Mouse (Mus musculus) kidney, postnatal 25 days (tissue): ENCODE data around the gene Gpn3.

ENCODE experiments used
- DNase-seq, 2 experiments: peaks; one replicate each; pipeline ENCODE4 v3.0.0; 2021; ENCODE audit warnings: mixed read lengths in 2 of 2

Gene Gpn3

DNA sequence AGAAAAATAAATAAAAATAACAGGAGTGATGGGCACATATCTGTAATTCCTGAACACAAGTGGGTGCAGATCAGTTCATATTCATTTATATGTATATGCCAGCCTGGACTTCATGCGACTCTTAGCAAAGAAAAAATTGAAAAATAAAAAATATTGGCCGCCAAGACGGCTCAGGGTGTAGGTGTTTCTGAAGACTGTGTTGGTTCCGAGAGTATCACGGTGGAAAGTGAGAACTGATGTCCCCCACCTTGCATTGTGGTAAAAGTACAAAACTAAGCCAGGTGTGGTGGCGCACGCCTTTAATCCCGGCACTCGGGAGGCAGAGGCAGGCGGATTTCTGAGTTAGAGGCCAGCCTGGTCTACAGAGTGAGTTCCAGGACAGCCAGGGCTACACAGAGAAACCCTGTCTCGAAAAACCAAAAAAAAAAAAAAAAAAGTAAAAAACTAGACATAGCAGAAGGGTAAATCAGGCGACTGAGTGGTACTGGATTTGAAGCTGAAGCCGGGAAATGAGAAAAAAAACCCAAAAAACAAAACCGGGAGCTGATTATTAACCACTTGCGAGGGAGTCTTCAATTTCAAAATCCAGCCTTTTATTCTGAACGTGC is 19.6 kb downstream of the Gpn3 start:
- DNase-seq = no peak

- DNase-seq = peak; percentile 93
These were observed 20.1 kb downstream of the Gpn3 start, which contains the start of gene Arpc3 for GRCm38 (mm10) chr5:122391786-122392180. TSS of gene Arpc3 (plus strand) at chr5:122391878.

- peak; percentile 19 to 62 for DNase-seq
These were observed 20.7 kb downstream of the Gpn3 start for GRCm38 (mm10) chr5:122392227-122393004.

GRCm38 (mm10) chr5:122393887-122394286 is 22.2 kb downstream of the Gpn3 start:
- peak; percentile 83 to 90 for DNase-seq

DNA sequence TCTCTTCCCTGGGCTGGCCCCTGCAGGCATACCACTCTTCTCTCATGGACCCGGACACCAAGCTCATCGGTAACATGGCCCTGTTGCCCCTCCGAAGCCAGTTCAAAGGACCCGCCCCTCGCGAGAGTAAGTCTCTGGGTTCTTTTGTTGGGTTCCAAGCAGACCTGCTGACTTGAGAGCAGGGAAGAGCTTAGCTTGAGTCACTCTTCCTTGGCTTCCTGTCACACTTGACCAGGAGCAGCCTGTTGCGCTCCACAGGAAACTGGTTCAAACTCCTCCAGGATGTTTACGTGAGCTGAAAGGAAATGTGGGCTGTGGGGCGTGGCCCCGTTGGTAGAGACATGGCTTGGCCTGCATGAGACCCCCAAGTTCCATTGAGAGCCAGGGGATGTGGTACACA is 25.1 kb downstream of the Gpn3 start:
- DNase-seq = peak; percentile 74 to 85

DNA sequence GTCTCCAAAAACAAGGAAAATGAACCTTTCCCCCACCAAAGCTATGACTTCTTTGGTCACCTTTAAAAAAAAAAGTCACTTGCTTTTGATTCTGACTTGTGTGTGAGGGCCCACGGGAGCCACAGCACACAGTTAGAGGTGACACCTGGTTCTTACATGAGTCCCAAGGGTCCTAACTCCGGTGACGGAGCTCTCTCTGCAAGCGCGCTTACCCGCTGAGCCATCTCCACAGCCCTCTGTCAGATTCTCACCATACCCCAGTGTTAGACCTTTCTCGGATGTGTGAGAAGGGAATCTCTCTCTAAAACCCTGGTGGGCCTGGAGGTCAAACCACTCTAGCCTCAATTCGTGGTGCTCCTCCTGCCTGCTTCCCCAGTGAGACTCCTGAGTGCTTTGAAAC is 25.8 kb downstream of the Gpn3 start:
- no peak for DNase-seq

- no peak for DNase-seq
These were observed 28.2 kb downstream of the Gpn3 start for GRCm38 (mm10) chr5:122399871-122400270.

GRCm38 (mm10) chr5:122400628-122401302 is 29.1 kb downstream of the Gpn3 start:
- DNase-seq = peak; percentile 68 to 87

DNA sequence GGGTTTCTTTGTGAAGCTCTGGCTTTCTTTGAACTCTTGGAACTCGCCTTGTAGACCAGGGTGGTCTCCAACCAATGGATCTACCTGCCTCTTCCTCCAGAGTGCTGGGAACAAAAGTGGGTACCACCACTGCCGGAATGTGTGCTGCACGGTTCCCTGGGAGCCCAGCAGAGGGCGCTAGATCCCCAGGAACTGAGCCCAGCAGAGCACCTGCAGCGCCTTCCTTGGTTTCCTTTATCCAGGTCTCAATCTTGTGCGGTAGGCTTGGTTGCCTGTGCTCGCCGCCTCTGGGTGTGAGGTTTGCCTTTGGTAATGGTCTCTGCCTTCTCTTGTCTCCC is 29.6 kb downstream of the Gpn3 start:
- peak; percentile 68 to 79 for DNase-seq

- DNase-seq = no peak
These were observed 30.5 kb downstream of the Gpn3 start for GRCm38 (mm10) chr5:122402160-122402559.

GRCm38 (mm10) chr5:122402772-122403171 is 31.1 kb downstream of the Gpn3 start:
- DNase-seq = no peak

GRCm38 (mm10) chr5:122403362-122403761 is 31.7 kb downstream of the Gpn3 start:
- no peak for DNase-seq

DNA sequence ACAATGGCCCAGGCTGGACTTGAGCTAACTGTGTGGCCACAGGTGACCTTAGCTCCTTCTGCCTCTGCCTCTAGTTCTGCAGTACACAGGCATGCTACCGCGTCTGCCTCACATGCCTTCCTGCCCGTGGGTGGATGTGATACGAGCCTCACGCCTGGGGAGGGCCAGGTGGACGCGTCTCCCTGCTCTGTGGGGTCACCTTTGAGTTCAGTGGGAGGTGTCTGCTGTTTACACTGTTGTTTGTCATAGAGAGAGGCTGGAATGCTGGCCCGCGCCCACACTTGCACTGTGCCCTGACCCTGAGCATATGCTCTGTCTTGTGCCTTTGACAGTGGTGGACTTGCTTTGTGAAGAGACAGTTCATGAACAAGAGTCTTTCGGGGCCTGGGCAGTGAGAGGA is 33.9 kb downstream of the Gpn3 start:
- no peak for DNase-seq

DNA sequence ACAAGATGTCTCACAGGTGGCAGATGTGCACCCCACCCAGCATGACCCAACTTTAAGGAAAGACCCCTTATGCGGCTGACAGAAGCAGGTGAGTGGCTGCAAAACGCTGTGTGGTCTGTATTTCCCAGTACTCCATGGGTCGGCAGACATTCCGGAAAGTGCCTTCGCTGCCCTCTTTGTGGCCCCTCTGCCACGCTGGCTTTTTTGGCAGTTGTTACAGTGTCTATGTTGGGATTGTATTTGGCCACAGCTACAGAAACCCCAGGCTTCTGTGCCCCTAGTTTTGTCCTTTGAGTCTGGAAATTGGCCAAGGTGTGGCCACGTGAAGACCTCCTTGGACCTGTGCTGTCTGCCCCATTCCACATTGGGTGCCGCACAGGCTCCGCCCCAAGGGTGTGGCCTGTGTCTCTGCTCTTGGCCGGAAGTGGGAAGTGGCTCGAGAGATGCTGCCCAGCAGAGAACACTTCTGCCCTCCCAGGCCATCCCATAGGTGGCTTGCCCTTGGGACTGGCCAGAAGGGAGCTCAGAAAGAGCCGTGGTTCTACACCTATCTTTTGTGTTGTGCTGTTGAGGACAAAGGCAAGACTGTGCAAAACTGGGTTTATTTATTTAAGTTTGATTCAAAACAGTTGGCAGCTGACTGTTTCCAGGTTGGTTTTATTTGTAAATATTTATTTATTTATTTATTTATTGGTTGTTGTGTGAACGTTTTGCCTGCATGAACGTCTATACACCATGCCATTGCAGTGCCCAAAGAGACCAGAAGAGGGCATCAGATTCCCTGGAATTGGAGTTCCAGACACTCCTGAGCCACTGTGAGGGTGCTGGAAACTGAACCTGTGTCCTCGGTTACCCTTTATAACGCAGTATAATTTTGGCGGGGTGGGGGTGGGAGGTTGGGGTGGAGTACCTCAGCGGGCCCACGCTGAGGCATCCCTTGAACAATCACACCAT is 38.3 kb downstream of the Gpn3 start:
- DNase-seq = no peak

DNA sequence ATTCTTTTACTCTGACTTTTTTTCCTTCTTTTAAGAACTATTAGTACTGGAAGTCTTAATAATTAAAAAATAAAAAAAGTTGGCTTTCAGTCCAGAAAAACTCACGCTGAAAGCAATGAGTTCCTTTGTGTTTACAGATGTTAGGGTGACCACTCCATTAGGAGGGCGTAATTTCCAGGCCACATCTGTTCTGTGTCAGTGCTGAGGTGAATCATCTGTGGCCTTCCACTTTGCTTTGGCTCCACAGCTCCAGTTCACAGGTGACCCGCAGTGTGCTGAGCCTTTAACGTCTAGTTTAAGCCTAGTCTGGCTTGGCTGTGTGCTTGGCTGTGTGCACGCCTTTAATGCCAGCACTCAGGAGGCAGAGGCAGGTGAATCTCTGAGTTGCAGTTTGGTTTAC is 40.2 kb downstream of the Gpn3 start:
- DNase-seq = no peak

DNA sequence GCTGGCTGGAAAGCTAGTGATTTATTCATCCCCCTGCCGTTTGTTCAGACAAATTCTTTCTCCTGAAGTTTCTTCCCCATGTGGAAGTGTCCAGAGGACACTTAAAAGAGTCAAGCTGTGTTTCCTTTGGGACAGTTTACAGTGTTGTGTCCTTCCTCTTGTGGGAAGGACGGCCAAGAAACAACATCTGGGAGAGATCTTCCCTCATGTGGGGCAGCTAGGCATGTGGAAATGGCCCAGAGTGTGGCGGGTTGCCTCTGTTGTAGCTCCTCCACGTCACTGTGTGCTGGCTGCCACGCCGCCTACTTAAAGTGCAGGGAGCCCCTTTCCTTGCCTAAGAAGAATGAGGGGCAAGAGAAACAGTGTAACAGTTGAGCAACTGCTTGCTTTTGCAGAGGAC is 41.1 kb downstream of the Gpn3 start:
- DNase-seq = peak; percentile 32 to 58

DNA sequence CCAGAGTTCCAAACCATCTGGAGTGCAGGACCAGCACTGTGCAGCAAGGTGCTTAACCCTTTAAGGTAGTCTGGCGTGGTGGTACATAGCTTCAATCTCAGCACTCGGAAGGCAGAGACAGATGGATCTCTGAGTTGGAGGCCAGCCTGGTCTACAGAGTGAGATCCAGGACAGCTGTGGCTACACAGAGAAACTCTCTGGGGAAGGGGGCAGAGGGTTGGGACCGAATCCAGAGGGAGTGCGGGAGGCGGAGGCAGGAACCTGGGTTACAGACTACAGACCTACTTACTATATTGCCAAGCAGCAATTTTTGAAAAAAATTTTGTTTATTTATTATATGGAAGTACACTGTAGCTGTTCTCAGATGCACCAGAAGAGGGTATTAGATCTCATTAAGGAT is 42.7 kb downstream of the Gpn3 start:
- no peak for DNase-seq

GRCm38 (mm10) chr5:122415465-122415864 is 43.8 kb downstream of the Gpn3 start:
- no peak for DNase-seq

DNA sequence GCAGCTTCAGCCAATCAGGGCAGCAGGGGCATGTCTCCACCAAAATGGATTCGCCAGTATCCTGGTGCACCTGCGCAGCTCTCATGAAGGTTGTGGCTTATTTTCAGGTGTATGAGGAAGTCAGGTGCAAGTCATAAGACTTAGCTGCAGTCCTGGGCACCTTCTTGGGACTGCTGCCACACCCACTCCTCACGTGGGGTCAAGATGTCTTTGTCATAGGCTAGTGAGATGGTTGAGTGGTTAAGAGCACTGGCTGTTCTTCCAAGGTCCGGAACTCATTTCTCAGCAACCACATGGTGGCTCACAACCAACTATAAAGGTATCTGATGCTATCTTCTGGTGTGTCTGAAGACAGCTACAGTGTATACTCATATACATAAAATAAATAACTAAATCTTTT is 49.0 kb downstream of the Gpn3 start:
- DNase-seq = peak; percentile 80 to 91

GRCm38 (mm10) chr5:122421271-122422068 is 49.8 kb downstream of the Gpn3 start, which contains the start of gene Anapc7:
TSS of gene Anapc7 (plus strand) at chr5:122421693.
- DNase-seq = no peak

GRCm38 (mm10) chr5:122422071-122422964 is 50.6 kb downstream of the Gpn3 start:
- peak; percentile 92 to 93 for DNase-seq
